Mouse (Mus musculus) liver, embryonic 12.5 days (tissue): ENCODE data around the gene Tmc2. TPM values are rescaled to one million over a fixed set of nuclear protein-coding genes. Genes with fewer than 3 reads are reported as not detected.

Experiments
- ATAC-seq: fragments of 200-750 bp; cut with Nextera tagmentation; 2 replicates; pipeline ENCODE4 v1.8.0; 2017; ENCODE audit warnings: moderate number of reproducible peaks, mild to moderate bottlenecking, moderate library complexity
- H3K27ac ChIP-seq: fragments of 300-500 bp; sonication (generic); 2 replicates; pipeline ENCODE4 v1.5.1; 2016; ENCODE audit warnings: mild to moderate bottlenecking
- H3K27me3 ChIP-seq: fragments of 300-500 bp; sonication (generic); replicated peaks from 2 replicates; pipeline ENCODE4 v1.6.1; 2016; ENCODE audit warnings: mild to moderate bottlenecking, moderate library complexity
- H3K36me3 ChIP-seq: fragments of 300-500 bp; sonication (generic); 2 replicates; pipeline ENCODE4 v1.6.1; 2016; ENCODE audit warnings: mild to moderate bottlenecking, moderate library complexity
- H3K4me1 ChIP-seq: fragments of 300-500 bp; sonication (generic); 2 replicates; pipeline ENCODE4 v1.6.1; 2016
- H3K4me2 ChIP-seq: fragments of 300-500 bp; sonication (generic); 2 replicates; pipeline ENCODE4 v1.6.1; 2016; ENCODE audit warnings: mild to moderate bottlenecking, moderate library complexity
- H3K4me3 ChIP-seq: fragments of 300-500 bp; sonication (generic); 2 replicates; pipeline ENCODE4 v1.5.1; 2016; ENCODE audit warnings: mild to moderate bottlenecking, moderate library complexity
- H3K9ac ChIP-seq: fragments of 300-500 bp; sonication (generic); 2 replicates; pipeline ENCODE4 v1.6.1; 2016; ENCODE audit warnings: mild to moderate bottlenecking, moderate library complexity
- H3K9me3 ChIP-seq: fragments of 300-500 bp; sonication (generic); replicated peaks from 2 replicates; pipeline ENCODE4 v1.6.1; 2016; ENCODE audit warnings: mild to moderate bottlenecking, moderate library complexity
- WGBS: fragments of 180-500 bp; shearing (Covaris S2); methylation state at CpG from one replicate; pipeline ENCODE4 v1.1.7; 2016; ENCODE audit not compliant: insufficient replicate concordance; 5-methylcytosine and 5-hydroxymethylcytosine counted together
- polyA plus RNA-seq: library from polyadenylated mRNA; unstranded; fragments of >200 nt; fragmentation: Nextera tagmentation; extraction: Ambion mirVana; gene quantifications from 2 replicates; pipeline ENCODE4 v1.2.1, GENCODE M21; 2016

The Tmc2 gene
- 0.04 TPM in 1 of 2 replicates, not detected in the other for polyA plus RNA-seq

DNA sequence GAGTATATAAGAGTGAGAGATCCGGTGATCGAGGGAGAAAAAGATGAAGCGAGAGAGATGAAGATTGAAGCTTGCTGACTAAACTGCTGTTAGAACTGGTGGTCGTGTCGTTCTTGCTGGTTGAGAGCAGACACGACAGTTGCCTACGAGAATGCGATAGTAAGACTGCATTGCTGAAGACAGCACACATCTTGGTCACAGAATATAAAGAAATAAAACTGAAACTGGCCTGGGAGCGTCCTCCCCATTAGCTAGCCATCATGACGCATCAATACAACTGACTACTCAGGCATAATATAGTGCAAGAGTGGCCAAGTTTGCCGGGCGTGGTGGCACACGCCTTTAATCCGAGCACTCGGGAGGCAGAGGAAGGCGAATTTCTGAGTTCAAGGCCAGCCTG is at the start of gene Tmc2:
Tmc2 (plus strand) TSS at position 301 of the 400 bp plus-strand sequence.
- Histone ChIP-seq H3K27ac (no peak within 1 kb of the TSS), H3K9me3 (no peaks in the 10 kb centered on the region), H3K4me1 (no peaks in the 10 kb centered on the region), H3K4me2 (no peak within 1 kb of the TSS), H3K27me3 (no peaks in the 10 kb centered on the region), H3K4me3 (no peak within 1 kb of the TSS), H3K9ac (no peak within 1 kb of the TSS), H3K36me3 (no peaks in the 10 kb centered on the region)
- ATAC-seq, result no peak
- 89% methylated on average over 16 of the region's 16 CpGs for WGBS

DNA sequence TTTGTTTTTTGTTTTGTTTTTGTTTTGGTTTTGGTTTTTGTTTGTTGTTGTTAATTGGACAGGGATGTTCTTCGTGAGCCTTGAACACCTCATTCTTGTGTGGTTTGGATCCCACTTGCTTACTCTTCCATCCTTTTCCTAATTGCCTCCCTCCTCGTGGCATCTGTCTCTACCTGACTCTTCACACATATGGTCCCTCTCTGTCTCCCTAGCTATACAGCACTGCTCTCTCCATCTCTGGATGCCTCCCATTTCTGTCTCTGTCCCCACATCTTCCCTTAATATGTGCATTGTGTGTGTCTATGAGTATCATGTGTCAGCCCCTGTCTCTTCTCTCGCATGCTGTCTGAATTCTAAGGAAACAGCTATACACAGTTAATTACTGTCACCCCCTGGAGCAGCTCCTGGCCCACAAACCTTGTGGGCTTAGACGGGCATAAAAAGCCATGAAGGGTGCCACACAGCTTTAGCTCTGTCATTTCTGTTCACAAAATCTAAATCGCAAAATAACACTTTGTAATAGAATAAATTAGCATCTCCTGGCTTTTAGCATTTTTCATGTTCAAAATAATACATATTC is 48.8 kb upstream of the Tmc2 start:
- ATAC-seq, result no peak
- H3K27ac ChIP-seq, result no peak overlapping the region
- H3K9me3 ChIP-seq, result no peaks in the 10 kb centered on the region
- H3K27me3 ChIP-seq, result no peaks in the 10 kb centered on the region
- no peaks in the 10 kb centered on the region for H3K4me1 ChIP-seq
- no peaks in the 10 kb centered on the region for H3K36me3 ChIP-seq
- no peak overlapping the region for H3K4me3 ChIP-seq
- no peak overlapping the region for H3K4me2 ChIP-seq
- no peak overlapping the region for H3K9ac ChIP-seq
- 52% methylated on average over 5 of the region's 5 CpGs for WGBS

DNA sequence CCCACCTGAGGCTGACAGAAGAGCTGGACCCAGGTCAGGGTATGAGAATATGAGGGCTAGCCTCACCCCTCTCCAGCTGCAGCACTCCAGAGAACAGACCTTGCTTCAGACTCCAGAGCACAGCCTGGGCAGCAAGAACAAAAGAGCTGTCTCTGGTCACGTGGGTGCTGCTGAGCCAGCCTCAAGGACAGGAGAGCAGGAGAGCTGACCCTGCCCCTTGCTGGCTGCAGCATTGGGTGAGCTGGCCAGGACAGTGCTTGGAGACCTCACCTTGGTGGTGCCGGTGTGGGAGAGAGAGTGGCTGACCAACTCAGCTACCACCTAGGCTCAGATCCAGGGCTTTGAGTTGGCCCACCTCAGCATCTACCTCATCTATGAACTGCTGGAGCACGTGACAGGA is 39.8 kb upstream of the Tmc2 start:
- H3K9ac ChIP-seq, result no peak overlapping the region
- H3K27me3 ChIP-seq, result 0 out of 2 replicates have a peak, but pooled peaks cover 4% of the 10 kb centered on the region
- no peak overlapping the region for H3K4me3 ChIP-seq
- H3K9me3 ChIP-seq, result no peaks in the 10 kb centered on the region
- no peak overlapping the region for H3K27ac ChIP-seq
- no peak for ATAC-seq
- no peaks in the 10 kb centered on the region for H3K36me3 ChIP-seq
- WGBS, result 62% methylated on average over 3 of the region's 3 CpGs
- no peak overlapping the region for H3K4me2 ChIP-seq
- no peaks in the 10 kb centered on the region for H3K4me1 ChIP-seq

DNA sequence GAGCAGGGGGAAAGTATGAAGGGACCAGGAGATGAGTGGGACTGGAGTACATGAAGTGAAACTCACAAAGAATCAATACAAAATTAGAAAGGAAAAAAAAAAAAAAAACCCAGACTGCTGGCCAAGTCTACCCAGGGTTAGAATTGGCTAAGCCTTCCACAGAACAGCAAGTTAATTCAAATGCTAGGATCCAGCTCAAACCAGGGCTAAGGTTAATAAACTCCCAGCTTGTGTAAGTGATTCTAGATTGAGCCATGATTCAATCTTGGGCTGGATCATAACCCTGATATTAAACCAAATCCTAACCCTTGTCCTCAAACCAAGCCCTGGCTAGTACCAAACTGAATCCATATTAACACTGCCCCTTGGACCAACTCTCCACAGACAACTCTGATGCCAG is 39.1 kb upstream of the Tmc2 start:
- Histone ChIP-seq H3K4me1 (0 out of 2 replicates have a peak, but pooled peaks cover 3% of the 10 kb centered on the region), H3K4me3 (no peak overlapping the region), H3K4me2 (no peak overlapping the region), H3K27ac (no peak overlapping the region), H3K27me3 (0 out of 2 replicates have a peak, but pooled peaks cover 4% of the 10 kb centered on the region), H3K9me3 (no peaks in the 10 kb centered on the region), H3K36me3 (no peaks in the 10 kb centered on the region), H3K9ac (no peak overlapping the region)
- ATAC-seq, result no peak

DNA sequence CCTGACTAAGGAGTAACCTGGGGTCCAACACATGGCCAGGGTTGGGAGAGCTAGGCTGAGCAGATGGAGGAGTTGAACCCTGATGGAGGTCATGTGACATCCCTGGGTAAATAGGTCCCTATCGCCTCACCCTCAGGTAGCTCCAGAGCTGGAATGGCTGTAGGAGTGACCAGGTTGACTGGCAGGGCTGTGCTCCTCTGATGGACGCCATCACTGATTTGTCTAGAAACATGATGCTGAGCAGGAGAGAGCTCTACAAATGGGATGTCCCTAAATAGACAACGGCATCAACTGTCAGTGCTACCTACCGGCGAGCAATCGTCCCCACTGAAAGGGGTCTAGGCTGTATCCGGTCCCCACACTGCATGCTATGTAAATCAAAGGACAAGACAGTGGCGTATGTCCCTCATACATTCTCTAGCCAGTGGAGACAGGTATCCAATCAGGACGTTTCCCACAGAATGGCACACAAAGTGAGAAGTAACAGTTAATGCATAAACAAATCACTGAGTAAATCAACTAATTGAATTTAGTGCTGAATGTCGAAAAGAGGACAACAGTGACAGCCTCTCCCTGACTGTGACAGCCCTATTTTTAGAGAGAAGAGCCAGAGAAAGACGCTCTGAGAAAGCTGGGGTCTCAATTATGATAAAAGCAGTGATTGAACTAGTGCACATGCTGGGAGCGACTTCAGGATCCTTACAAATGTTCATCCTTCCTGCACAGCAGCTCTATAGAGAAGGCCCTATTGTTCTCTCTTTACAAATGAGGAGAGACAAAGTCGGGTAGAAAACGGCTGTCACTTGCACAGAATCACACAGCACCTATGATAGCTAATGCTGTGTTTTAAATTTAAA is 37.5 kb upstream of the Tmc2 start:
- no peak; the same call in 1 of the 2 replicates for ATAC-seq
- H3K4me3 ChIP-seq, result no peak overlapping the region
- H3K4me2 ChIP-seq, result no peak overlapping the region
- no peaks in the 10 kb centered on the region for H3K36me3 ChIP-seq
- H3K9me3 ChIP-seq, result no peaks in the 10 kb centered on the region
- H3K9ac ChIP-seq, result no peak overlapping the region
- H3K27me3 ChIP-seq, result 0 out of 2 replicates have a peak, but pooled peaks cover 4% of the 10 kb centered on the region
- H3K4me1 ChIP-seq, result 0 out of 2 replicates have a peak, but pooled peaks cover 8% of the 10 kb centered on the region
- no peak overlapping the region for H3K27ac ChIP-seq
- 68% methylated on average over 14 of the region's 14 CpGs for WGBS

DNA sequence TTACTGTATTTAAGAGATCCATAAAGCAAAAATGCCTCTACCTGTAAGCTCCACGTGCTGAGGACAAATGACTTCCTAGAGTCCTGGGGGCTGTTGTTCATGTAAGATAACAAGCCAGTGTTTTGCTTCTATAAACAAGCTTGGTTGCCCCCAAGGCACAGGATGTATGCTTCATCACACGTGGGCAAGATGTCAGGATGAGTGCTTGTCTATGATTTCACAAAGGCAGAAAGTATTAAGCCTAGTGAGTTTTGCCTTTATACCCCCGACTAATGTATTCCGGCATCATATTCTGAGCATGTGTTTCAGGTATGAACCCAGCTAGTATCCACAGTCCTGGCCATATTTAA is 36.9 kb upstream of the Tmc2 start:
- no peak overlapping the region for H3K4me3 ChIP-seq
- H3K9me3 ChIP-seq, result no peaks in the 10 kb centered on the region
- H3K4me2 ChIP-seq, result no peak overlapping the region
- H3K4me1 ChIP-seq, result 0 out of 2 replicates have a peak, but pooled peaks cover 8% of the 10 kb centered on the region
- H3K27ac ChIP-seq, result no peak overlapping the region
- no peak for ATAC-seq
- 53% methylated on average over 4 of the region's 4 CpGs for WGBS
- no peaks in the 10 kb centered on the region for H3K36me3 ChIP-seq
- 0 out of 2 replicates have a peak, but pooled peaks cover 4% of the 10 kb centered on the region for H3K27me3 ChIP-seq
- H3K9ac ChIP-seq, result no peak overlapping the region

DNA sequence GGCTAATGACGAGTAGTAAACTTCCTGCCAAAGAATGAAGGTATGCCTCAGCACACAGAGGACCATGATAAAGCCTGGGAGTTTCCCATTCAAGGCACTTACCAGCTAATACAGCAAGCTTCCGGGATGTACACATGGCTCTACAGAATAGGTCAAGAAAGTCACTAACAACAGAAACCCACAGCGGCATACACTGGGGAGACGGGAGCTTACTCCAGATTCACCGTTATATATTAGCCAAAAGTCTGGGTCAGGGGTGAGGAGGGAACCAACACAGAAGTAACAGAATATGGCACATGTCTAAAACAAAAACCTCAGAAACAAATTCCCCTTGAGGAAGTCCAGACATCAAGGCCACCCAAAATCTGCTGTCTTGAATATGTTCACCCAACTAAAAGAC is 32.3 kb upstream of the Tmc2 start:
- no peak overlapping the region for H3K4me3 ChIP-seq
- peaks cover 17% of the 10 kb centered on the region for H3K36me3 ChIP-seq
- no peak for ATAC-seq
- H3K9ac ChIP-seq, result no peak overlapping the region
- 71% methylated on average over 5 of the region's 5 CpGs for WGBS
- no peak overlapping the region for H3K27ac ChIP-seq
- H3K4me1 ChIP-seq, result 0 out of 2 replicates have a peak, but pooled peaks cover 8% of the 10 kb centered on the region
- 0 out of 2 replicates have a peak, but pooled peaks cover 2% of the 10 kb centered on the region for H3K27me3 ChIP-seq
- no peak overlapping the region for H3K4me2 ChIP-seq
- no peaks in the 10 kb centered on the region for H3K9me3 ChIP-seq

DNA sequence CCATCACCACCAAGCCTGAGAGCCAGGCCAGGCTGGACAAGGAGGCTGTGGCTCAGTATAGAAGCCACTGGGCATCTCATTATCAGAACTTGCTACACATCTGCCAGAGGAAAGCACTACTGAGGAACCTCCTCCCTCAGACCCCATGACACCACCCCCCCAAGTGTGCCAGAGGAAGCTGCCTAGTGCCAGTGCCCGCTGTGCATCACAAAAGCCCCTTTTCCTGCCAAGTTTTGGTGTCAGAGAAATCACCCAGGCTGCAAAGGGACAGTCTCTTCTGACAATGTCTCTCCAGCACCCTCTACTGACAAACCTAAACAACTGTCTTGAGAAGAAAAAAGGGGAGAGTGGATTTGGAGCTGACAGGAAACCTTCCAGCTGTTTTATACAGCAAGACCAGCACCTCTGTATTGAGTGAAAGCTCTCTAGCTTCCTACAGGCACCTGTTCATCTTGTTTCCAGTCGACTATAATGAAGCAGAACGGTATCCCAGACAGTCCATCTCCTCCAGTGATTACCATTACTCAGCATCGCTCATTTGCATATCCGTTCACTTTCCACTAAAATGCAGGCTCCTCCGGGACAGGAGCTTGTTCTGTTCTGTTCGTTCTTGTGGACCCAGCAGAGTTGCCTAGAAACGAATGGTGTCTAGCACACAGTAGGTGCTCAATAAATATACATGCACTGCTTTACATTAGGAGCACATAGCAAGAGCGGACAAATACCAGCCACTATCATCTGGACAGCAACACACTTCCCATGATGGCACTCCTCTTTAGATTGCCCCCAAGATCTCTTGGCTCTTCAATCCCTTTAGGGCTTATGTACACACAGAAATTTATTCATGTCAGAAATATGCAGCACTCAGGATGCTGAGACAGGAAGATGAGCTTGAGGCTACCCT is 28.4 kb upstream of the Tmc2 start:
- Histone ChIP-seq H3K4me2 (no peak overlapping the region), H3K4me1 (no peaks in the 10 kb centered on the region), H3K27ac (no peak overlapping the region), H3K9ac (no peak overlapping the region), H3K36me3 (peaks cover 54% of the 10 kb centered on the region), H3K27me3 (no peaks in the 10 kb centered on the region), H3K9me3 (no peaks in the 10 kb centered on the region), H3K4me3 (no peak overlapping the region)
- WGBS, result 70% methylated on average over 9 of the region's 9 CpGs
- peak; percentile 24; the same call in 1 of the 2 replicates for ATAC-seq

DNA sequence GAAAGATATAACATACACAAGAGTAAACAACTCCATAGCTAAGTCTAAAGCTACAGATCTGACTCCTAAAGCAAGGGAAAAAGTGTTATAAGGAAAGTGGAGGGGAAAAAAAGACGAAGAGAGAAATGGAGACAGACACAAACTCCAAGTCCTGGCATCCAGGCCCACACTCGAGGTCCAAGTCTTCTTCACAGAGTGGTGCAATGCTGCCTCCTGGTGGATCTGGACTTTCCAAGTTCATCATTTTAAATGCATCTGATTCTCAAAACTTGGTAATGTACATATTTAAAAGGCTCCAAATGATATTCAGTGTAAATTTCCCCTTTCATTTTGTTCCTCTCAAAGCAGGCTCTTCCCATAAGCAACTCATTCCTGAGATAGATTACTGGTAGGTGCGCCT is 27.1 kb upstream of the Tmc2 start:
- ATAC-seq, result no peak
- WGBS, result 51% methylated on average over 3 of the region's 3 CpGs

DNA sequence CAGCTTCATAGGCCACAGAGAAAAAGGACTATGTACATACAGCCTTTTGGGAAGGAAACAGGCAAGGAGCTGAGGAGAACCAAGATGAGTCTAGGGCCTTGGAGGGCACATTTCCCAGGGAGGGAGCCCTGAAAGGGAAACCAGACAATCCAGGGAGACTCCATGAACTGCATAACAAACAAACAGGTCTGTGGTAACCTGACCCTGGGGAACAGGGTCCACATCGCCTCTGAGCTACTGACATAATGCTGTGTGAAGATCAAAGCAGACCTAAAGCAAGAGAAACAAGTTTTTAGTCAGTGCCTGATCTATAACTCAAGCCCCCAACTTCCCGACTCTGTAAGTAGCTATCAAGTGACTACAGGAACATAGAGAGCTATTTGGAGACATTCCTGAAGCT is 23.3 kb upstream of the Tmc2 start:
- no peak overlapping the region for H3K9ac ChIP-seq
- no peaks in the 10 kb centered on the region for H3K27me3 ChIP-seq
- no peak for ATAC-seq
- H3K27ac ChIP-seq, result no peak overlapping the region
- H3K4me3 ChIP-seq, result no peak overlapping the region
- H3K9me3 ChIP-seq, result no peaks in the 10 kb centered on the region
- peaks cover 98% of the 10 kb centered on the region for H3K36me3 ChIP-seq
- peaks cover 11% of the 10 kb centered on the region for H3K4me1 ChIP-seq
- 67% methylated on average over 2 of the region's 2 CpGs for WGBS
- no peak overlapping the region for H3K4me2 ChIP-seq

More for the DNA sequence above, 27.1 kb upstream of the Tmc2 start:
- no peaks in the 10 kb centered on the region for H3K27me3 ChIP-seq
- H3K4me2 ChIP-seq, result no peak overlapping the region
- H3K27ac ChIP-seq, result no peak overlapping the region
- H3K4me1 ChIP-seq, result no peaks in the 10 kb centered on the region
- no peaks in the 10 kb centered on the region for H3K9me3 ChIP-seq
- no peak overlapping the region for H3K9ac ChIP-seq
- no peak overlapping the region for H3K4me3 ChIP-seq
- H3K36me3 ChIP-seq, result peaks cover 67% of the 10 kb centered on the region

DNA sequence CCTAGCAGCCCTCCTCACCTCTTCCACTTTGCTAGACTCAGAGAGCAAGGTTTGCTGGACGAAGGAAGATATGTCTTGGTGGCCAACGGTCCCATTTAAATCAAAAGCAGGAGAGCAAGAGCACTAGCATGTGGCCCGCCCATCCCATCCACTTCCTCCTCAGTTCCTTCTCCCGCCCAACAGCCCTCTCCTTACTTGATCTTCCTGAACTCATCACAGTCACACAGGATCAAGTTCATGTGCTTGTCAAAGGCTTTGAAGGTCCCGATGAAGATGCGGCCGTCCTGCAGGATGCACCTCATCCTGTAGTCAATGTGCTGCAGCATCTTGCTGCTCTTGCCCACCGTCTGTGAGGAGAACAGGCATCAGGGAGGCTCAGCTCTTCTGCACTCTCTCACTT is 18.2 kb upstream of the Tmc2 start:
- peaks cover 33% of the 10 kb centered on the region for H3K4me1 ChIP-seq
- peak overlapping the region; percentile 87 for H3K4me2 ChIP-seq
- H3K9me3 ChIP-seq, result no peaks in the 10 kb centered on the region
- H3K36me3 ChIP-seq, result peaks cover 55% of the 10 kb centered on the region
- peak overlapping the region; percentile 100 for H3K4me3 ChIP-seq
- 54% methylated on average over 8 of the region's 8 CpGs for WGBS
- ATAC-seq, result no peak
- no peak overlapping the region for H3K27ac ChIP-seq
- H3K27me3 ChIP-seq, result no peaks in the 10 kb centered on the region
- H3K9ac ChIP-seq, result peak overlapping the region; percentile 99

DNA sequence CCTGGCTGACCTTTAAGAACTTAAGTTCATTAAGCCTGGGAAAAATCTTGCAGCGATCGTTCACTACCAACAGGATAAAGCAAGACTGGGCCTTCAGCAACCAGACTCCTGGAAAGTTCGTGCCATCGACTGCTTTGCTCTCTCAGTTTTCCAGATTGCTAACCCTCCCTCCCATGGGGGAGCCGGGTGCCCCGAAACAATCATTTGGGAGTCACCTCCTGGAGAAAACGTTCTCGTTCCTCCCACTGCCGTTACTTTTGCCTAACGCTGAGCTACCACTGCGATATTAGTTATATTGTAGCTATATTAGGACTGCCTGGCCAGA is 16.7 kb upstream of the Tmc2 start:
- H3K9ac ChIP-seq, result peak overlapping the region; percentile 99
- H3K4me3 ChIP-seq, result peak overlapping the region; percentile 100
- peaks cover 40% of the 10 kb centered on the region for H3K36me3 ChIP-seq
- ATAC-seq, result peak; percentile 16; the same call in 1 of the 2 replicates
- H3K4me2 ChIP-seq, result peak overlapping the region; percentile 87
- no peaks in the 10 kb centered on the region for H3K9me3 ChIP-seq
- peaks cover 33% of the 10 kb centered on the region for H3K4me1 ChIP-seq
- 1% methylated on average over 11 of the region's 11 CpGs for whole genome bisulfite sequencing
- H3K27me3 ChIP-seq, result no peaks in the 10 kb centered on the region
- H3K27ac ChIP-seq, result peak overlapping the region; percentile 88
